Mouse (Mus musculus) midbrain, embryonic 16.5 days (tissue): Measurements from ENCODE around the gene Lif. TPM values are rescaled to one million over a fixed set of nuclear protein-coding genes. Genes with fewer than 3 reads are reported as not detected.

ENCODE experiments used
- ATAC-seq: fragments of 200-750 bp; cut with Nextera tagmentation; 2 replicates; pipeline ENCODE4 v1.8.0; 2017; ENCODE audit warnings: moderate TSS enrichment
- H3K27ac ChIP-seq: fragments of 300-500 bp; sonication (generic); 2 replicates; pipeline ENCODE4 v1.5.1; 2014; ENCODE audit warnings: mild to moderate bottlenecking, low read length, mixed read lengths
- H3K27me3 ChIP-seq: fragments of 300-500 bp; sonication (generic); 2 replicates; pipeline ENCODE4 v1.6.1; 2014; ENCODE audit warnings: low read depth, low read length, mixed read lengths; ENCODE audit not compliant: control insufficient read depth, insufficient read depth
- H3K36me3 ChIP-seq: fragments of 300-500 bp; sonication (generic); 2 replicates; pipeline ENCODE4 v1.6.1; 2014; ENCODE audit warnings: mild to moderate bottlenecking, low read length, moderate library complexity, mixed read lengths; ENCODE audit not compliant: control insufficient read depth, insufficient read depth
- H3K4me1 ChIP-seq: fragments of 300-500 bp; sonication (generic); 2 replicates; pipeline ENCODE4 v1.6.1; 2014; ENCODE audit warnings: mild to moderate bottlenecking, low read length, mixed read lengths; ENCODE audit not compliant: control insufficient read depth, insufficient read depth
- H3K4me2 ChIP-seq: fragments of 300-500 bp; sonication (generic); 2 replicates; pipeline ENCODE4 v1.6.1; 2014; ENCODE audit warnings: mild to moderate bottlenecking, low read length, mixed read lengths
- H3K4me3 ChIP-seq: fragments of 300-500 bp; sonication (generic); 2 replicates; pipeline ENCODE4 v1.5.1; 2014; ENCODE audit warnings: low read depth, mild to moderate bottlenecking, low read length, moderate library complexity, mixed read lengths
- H3K9ac ChIP-seq: fragments of 300-500 bp; sonication (generic); 2 replicates; pipeline ENCODE4 v1.6.1; 2014; ENCODE audit warnings: low read depth, low read length, mixed read lengths
- H3K9me3 ChIP-seq: fragments of 300-500 bp; sonication (generic); replicated peaks from 2 replicates; pipeline ENCODE4 v1.6.1; 2014; ENCODE audit warnings: mild to moderate bottlenecking, low read length, mixed read lengths; ENCODE audit not compliant: control insufficient read depth, poor library complexity, severe bottlenecking
- WGBS: fragments of 180-500 bp; shearing (Covaris S2); extraction: QIAGEN DNeasy Blood & Tissue Kit; methylation state at CpG from one replicate; pipeline ENCODE4 v1.1.7; 2014; 5-methylcytosine and 5-hydroxymethylcytosine counted together
- polyA plus RNA-seq: library from polyadenylated mRNA; unstranded; fragments of >200 nt; fragmentation: Nextera tagmentation; extraction: Ambion mirVana; gene quantifications from 2 replicates; pipeline ENCODE4 v1.2.1, GENCODE M21; 2015

Lif gene
- 0.06 TPM in 1 of 2 replicates, not detected in the other for polyA plus RNA-seq

DNA sequence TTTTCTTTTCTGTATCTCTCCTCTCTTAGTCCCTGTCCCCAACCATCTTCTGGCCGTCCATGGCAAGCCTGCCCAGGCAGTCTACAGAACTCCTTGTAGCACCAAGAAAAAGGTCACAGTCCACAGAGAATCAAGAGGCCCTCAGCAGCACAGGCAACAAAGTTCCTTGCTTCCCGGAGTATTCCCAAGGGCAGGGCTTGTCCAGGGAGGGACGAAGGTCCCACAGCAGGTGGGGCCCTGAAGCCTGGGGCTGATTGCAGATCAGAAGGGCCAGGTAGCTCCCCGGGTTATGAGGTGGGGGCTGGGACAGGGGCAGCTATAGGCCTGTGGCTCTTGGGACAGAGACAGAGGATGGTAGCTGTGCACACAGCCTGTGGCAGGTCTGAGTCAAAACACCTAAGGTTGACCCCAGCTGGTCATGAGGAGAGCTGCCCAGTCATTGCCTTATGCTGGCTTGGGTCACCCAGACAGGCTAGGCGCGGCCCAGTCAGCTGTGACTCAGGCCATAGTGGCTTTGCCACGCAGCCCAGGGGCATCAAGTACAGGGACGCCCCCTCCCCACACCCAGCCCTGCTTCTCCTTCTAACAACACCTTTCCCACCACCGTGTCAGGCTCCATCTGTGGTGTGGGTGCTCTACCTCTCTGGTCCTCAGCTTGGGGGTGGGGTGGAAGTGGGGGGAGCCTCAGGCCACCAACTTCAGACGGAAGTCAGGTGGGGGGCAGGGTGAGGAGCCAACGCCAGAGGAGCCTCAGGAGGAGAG lies at the start of gene Lif:
Gene Lif (plus strand): TSS at position 712 of the 762 bp plus-strand sequence.
- no peak within 1 kb of the TSS for H3K27ac ChIP-seq
- ATAC-seq: no peak
- H3K4me1 ChIP-seq: peaks cover 2% of the 10 kb centered on the region; the same call in 1 of the 2 replicates
- H3K9me3 ChIP-seq: no peaks in the 10 kb centered on the region
- H3K27me3 ChIP-seq: no peaks in the 10 kb centered on the region
- H3K36me3 ChIP-seq: no peaks in the 10 kb centered on the region
- WGBS: 67% methylated on average over 11 of the region's 11 CpGs
- H3K4me3 ChIP-seq: no peak within 1 kb of the TSS
- no peak within 1 kb of the TSS for H3K4me2 ChIP-seq
- H3K9ac ChIP-seq: no peak within 1 kb of the TSS; the same call in 1 of the 2 replicates

DNA sequence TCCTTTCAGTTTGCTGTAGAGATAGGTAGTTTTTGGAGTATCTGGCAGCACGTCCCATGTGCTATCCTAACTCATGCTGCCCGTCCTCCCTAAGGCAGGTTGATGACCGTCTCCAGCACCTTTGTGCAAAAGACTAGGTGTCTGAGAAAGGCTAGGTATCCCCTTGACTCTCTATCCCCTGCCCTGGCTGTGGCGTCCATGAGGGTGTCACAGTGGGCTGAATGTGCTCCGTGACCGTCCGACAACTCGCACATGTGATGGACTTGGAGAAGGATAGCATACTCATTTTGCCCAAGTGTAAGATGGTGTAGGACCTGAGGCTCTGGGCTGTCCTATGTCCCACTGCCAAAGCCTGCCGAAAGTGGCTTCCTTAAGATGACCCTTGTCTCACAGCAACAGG lies 49.7 kb upstream of the Lif start:
- H3K27me3 ChIP-seq: no peaks in the 10 kb centered on the region
- 89% methylated on average over 9 of the region's 9 CpGs for WGBS
- peaks cover 23% of the 10 kb centered on the region; the same call in 1 of the 2 replicates for H3K36me3 ChIP-seq
- no peak for ATAC-seq
- no peak overlapping the region for H3K4me2 ChIP-seq
- no peaks in the 10 kb centered on the region for H3K9me3 ChIP-seq
- no peak overlapping the region for H3K4me3 ChIP-seq
- no peak overlapping the region for H3K27ac ChIP-seq
- no peak overlapping the region for H3K9ac ChIP-seq
- no peaks in the 10 kb centered on the region for H3K4me1 ChIP-seq

DNA sequence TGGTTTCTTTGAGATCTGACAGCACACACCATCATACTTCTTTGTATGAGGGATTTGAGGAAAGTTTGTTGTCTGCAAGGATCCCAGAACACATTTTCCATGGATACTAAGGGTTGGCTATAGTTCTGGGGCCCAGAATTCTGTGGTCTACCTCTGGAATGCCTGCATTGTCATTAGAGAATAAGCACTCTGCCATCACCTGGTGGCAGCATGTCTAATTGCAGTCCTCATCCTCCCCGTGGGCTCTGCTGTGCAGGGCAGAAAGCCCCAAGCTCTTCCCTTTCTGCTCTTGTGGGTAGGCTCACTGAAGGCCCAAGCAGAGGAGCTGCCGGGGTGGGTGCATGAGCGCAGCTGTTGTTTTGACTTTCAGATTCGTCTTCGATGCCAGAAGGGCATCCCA lies 47.8 kb upstream of the Lif start:
- no peak overlapping the region for H3K27ac ChIP-seq
- no peaks in the 10 kb centered on the region for H3K9me3 ChIP-seq
- peaks cover 33% of the 10 kb centered on the region; the same call in 1 of the 2 replicates for H3K36me3 ChIP-seq
- H3K4me2 ChIP-seq: no peak overlapping the region
- H3K27me3 ChIP-seq: no peaks in the 10 kb centered on the region
- 84% methylated on average over 5 of the region's 5 CpGs for WGBS
- H3K9ac ChIP-seq: no peak overlapping the region
- no peak for ATAC-seq
- no peaks in the 10 kb centered on the region for H3K4me1 ChIP-seq
- no peak overlapping the region for H3K4me3 ChIP-seq

DNA sequence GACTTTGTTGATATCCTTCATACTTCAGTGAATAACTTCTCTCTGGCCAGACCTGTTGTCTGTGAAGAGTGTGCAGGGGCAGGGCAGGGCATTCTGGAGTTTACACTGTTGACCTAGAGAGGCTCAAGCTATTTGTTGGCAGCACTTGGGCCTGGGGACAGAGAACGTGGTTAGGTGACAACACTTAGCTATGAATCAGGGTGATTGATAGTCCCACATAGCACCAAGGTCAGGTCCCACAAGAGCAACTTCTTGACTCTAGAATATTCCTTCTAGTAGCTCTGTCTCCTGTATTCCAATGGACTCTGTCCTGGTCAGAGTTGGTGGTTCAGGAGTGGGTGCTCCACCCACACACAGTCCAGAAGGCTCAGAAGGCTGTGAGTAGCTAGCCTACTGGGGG lies 46.6 kb upstream of the Lif start:
- Histone ChIP-seq H3K9me3 (no peaks in the 10 kb centered on the region), H3K4me2 (no peak overlapping the region), H3K36me3 (peaks cover 38% of the 10 kb centered on the region; the same call in 1 of the 2 replicates), H3K9ac (no peak overlapping the region), H3K4me3 (no peak overlapping the region), H3K27ac (no peak overlapping the region), H3K27me3 (no peaks in the 10 kb centered on the region), H3K4me1 (no peaks in the 10 kb centered on the region)
- 92% methylated on average over 1 of the region's 1 CpGs for WGBS
- no peak for ATAC-seq

DNA sequence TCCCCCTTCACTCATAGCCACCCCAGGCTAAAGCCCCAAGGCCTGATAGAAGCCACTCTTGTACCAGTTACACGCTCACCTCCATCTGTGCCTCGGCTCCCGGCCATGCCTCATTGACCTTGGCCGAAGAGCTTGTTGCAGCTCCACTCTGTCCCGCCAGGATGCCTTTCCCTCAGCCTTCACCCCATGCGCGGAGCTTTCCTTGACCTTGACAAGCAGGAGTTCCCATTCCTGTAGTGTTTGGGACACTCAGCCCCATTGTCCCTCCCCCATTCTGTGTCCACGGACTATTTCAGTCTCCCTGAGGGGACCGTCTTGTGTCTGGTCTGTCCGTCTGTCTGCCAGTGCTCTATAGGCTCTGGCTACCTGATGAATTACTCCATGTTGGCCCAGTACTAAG lies 44.2 kb upstream of the Lif start:
- H3K36me3 ChIP-seq: peaks cover 31% of the 10 kb centered on the region; the same call in 1 of the 2 replicates
- H3K4me3 ChIP-seq: no peak overlapping the region
- WGBS: 90% methylated on average over 10 of the region's 10 CpGs
- no peak overlapping the region for H3K9ac ChIP-seq
- H3K27ac ChIP-seq: no peak overlapping the region
- no peak overlapping the region for H3K4me2 ChIP-seq
- H3K9me3 ChIP-seq: no peaks in the 10 kb centered on the region; the same call in 1 of the 2 replicates
- H3K27me3 ChIP-seq: peaks cover 11% of the 10 kb centered on the region
- no peak for ATAC-seq
- H3K4me1 ChIP-seq: peaks cover 4% of the 10 kb centered on the region; the same call in 1 of the 2 replicates

DNA sequence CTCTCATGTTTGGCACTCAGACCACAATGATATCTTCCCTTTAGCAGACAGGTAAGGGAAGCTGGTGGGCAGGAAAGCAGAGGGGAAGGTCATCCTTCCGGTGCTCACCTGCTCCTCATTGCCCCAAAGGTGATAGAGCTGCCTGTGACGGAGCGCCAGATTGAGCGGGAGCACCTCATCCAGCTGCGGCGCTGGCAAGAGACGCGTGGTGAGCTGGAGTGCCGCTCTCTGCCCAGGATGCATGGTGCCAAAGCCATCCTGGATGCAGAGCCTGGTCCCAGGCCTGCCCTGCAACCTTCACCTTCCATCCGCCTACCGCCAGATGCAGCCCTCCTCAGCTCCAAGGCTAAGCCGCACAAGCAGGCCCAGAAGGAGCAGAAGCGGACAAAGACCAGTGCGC lies 42.8 kb upstream of the Lif start:
- peaks cover 24% of the 10 kb centered on the region; the same call in 1 of the 2 replicates for H3K36me3 ChIP-seq
- H3K27me3 ChIP-seq: peaks cover 14% of the 10 kb centered on the region
- peaks cover 7% of the 10 kb centered on the region; the same call in 1 of the 2 replicates for H3K4me1 ChIP-seq
- no peak for ATAC-seq
- no peak overlapping the region for H3K4me2 ChIP-seq
- no peak overlapping the region for H3K27ac ChIP-seq
- H3K9me3 ChIP-seq: no peaks in the 10 kb centered on the region; the same call in 1 of the 2 replicates
- H3K9ac ChIP-seq: no peak overlapping the region
- no peak overlapping the region for H3K4me3 ChIP-seq
- 95% methylated on average over 14 of the region's 14 CpGs for WGBS

DNA sequence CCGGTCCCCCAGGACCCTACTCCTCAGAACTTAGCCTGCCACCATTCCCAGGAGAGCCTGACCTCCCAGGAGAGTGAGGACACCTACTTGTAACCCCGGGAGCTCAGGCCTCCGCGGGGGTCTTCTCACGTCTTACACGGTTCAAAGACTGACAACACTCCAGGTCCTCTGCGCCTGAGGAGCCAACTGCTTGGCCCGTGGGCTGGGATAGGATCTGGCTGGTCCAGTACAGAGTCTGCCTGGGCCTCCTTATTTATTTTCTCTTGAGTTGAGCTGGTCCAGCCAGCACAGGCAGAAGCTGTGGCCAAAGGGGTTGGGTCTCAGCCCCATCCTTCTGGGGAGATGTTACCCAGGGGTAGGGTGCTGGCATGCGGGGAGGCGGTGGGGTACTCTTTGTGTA lies 42.3 kb upstream of the Lif start:
- Histone ChIP-seq H3K9ac (no peak overlapping the region), H3K4me3 (no peak overlapping the region), H3K36me3 (peaks cover 22% of the 10 kb centered on the region; the same call in 1 of the 2 replicates), H3K9me3 (no peaks in the 10 kb centered on the region; the same call in 1 of the 2 replicates), H3K27ac (no peak overlapping the region), H3K4me2 (no peak overlapping the region), H3K4me1 (peaks cover 7% of the 10 kb centered on the region; the same call in 1 of the 2 replicates), H3K27me3 (peaks cover 14% of the 10 kb centered on the region)
- WGBS: 87% methylated on average over 10 of the region's 10 CpGs
- ATAC-seq: no peak

DNA sequence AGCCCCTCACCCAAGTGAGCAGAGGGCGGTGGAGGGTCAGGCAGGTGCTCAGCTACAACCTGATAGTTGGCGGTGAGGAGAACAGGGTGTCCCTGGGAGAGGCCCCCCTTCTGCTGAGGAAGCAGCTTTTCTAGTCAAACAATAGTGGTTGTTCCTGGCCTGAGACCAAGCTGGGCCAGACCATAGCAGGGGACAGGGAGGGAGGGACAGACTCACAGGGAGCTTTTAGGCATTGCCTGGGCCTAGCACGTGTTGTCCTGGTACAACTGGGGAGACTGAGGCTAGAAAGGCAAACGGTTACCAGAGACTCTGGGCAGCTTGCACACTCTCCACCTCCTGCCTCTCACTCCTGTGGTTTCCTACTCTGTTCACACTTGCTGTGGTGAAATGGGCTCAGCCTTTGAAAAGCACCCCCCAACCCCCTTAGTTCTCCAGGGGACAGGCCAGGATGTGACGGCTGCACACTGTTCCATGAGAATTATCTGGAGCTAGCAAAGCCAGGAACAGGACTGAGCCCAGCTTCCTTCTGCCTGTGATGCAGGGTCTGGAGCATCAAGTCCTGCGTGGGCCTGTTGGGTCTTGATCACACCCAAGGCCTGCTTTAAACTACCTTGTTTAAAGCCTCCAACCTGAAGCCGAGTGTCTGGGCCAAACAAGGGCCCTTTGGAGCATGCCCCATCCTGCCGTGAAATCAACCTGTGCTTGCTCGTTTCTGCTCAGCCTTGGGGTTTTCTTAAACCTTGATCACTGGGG lies 40.9 kb upstream of the Lif start:
- no peak overlapping the region for H3K9ac ChIP-seq
- no peak overlapping the region for H3K27ac ChIP-seq
- 78% methylated on average over 9 of the region's 9 CpGs for WGBS
- H3K27me3 ChIP-seq: peaks cover 14% of the 10 kb centered on the region
- H3K4me3 ChIP-seq: no peak overlapping the region
- ATAC-seq: no peak
- no peaks in the 10 kb centered on the region; the same call in 1 of the 2 replicates for H3K9me3 ChIP-seq
- no peak overlapping the region for H3K4me2 ChIP-seq
- peaks cover 20% of the 10 kb centered on the region; the same call in 1 of the 2 replicates for H3K36me3 ChIP-seq
- H3K4me1 ChIP-seq: peaks cover 7% of the 10 kb centered on the region; the same call in 1 of the 2 replicates
